ENCODE assay signal across 8 mouse cellular contexts in the genomic region with DNA sequence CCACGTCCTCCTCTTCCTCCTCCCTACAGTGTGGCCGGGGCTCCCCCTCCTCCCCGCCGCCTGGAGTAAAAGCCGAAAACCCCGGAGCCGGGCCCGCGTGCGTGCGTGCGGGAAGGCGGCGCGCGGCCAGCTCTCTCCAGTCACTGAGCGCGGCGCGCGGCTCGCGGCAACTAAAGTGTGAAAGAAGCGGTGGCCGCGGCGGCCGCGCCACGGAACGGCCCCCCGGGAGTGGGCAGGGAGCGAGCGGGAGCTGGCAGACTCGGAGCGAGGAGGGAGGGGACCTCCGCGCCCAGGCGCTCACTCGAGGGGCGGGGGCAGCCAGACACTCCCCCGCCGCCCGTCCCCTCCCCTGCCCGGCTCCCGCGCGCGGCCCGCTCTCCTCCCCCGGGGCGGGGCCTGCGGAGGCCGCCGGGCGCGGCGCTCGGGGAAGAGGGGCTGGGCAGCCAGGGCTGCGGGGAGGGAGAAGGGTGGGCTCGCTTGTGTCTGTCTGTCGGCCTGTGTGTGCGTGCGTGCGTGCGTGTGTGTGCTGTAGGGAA. TPM values are rescaled to one million over a fixed set of nuclear protein-coding genes. Genes with fewer than 3 reads are reported as not detected.
DNase-seq lines count a peak whose midpoint lies in the region; ATAC-seq lines count a peak whose summit lies in the region.

A gene (minus strand): TSS at position 108 of the 536 bp plus-strand sequence.

- peak; percentile 69 for ATAC-seq in common myeloid progenitor, adult 5-6 weeks (replicated peaks; ENCODE audit: low read depth, poor library complexity, severe bottlenecking)
- ATAC-seq in inflammation-experienced regulatory T-cells, adult 6 months = peak; percentile 77
- ATAC-seq in megakaryocyte progenitor cell, adult 5-6 weeks (replicated peaks; ENCODE audit: poor library complexity) = peak; percentile 74

- intact Hi-C loops in gastrocnemius, postnatal 14 days (cut with DNase I; ENCODE audit: low total_unique reads) = loop anchor here (10.0 kb wide), 1 partner anchor 75 kb away; no protein-coding TSS in a partner anchor
- intact Hi-C loops in left cerebral cortex, postnatal 14 days (cut with DNase I) = loop anchor here (10.0 kb wide), 1 partner anchor 275 kb away; no protein-coding TSS in a partner anchor

- peak; percentile 54 for DNase-seq in adipocyte (ENCODE audit: low spot score)
- DNase-seq in gastrocnemius, postnatal 14 days = peak; percentile 92
- DNase-seq in left cerebral cortex, postnatal 14 days (ENCODE audit: low spot score in 2 of 2) = peak; percentile 78 to 83
- peak; percentile 81 for DNase-seq in right cerebral cortex, postnatal 14 days
- peak; percentile 86 for DNase-seq in urinary bladder, postnatal 14 days (ENCODE audit: low spot score)

RNA-seq across cellular contexts. Expression of the gene that starts here (rescaled TPM):
- total RNA-seq in common myeloid progenitor, adult 5-6 weeks (2017) = 18.9 and 21.8 TPM in 2 replicates
- total RNA-seq in gastrocnemius, postnatal 14 days (2021) = 10 to 100 TPM; 50.2 to 53.4 TPM
- polyA plus RNA-seq in inflammation-experienced regulatory T-cells, adult 6 months (2017; shearing (Covaris generic)) = 1 to 10 TPM in 2 of 3 experiments, under 1 TPM in 1; 0.84 to 1.9 (median 1.2) TPM
- total RNA-seq in left cerebral cortex, postnatal 14 days (2021) = 10 to 100 TPM; 70.0 to 76.7 TPM
- total RNA-seq in megakaryocyte progenitor cell, adult 5-6 weeks (2015) = 14.8 and 15.5 TPM in 2 replicates
- 9.7 and 15.8 TPM in 2 replicates for total RNA-seq in megakaryocyte progenitor cell, adult 5-6 weeks (2017)

Comparison
In these comparisons a context has a peak if more than half of its experiments do, and no peak if none do; other contexts are left out.
1. Peak in every context shown above with its lines: DNase-seq and ATAC-seq.